Mouse (Mus musculus): Measurements from ENCODE around the gene Otulinl.

- no peak for TF ChIP-seq CTCF (IDR thresholded peaks at IDR 0.05; ENCODE audit: low read depth, low read length)
- TF ChIP-seq GATA2 (IDR thresholded peaks at IDR 0.05; ENCODE audit: borderline replicate concordance, low read depth, low read length): no peak
- TF ChIP-seq GATA1 (IDR thresholded peaks at IDR 0.05; ENCODE audit: borderline replicate concordance, low read length): no peak
Observed at GRCm38 (mm10) chr15:27669931-27670411, 11.4 kb downstream of the Otulinl start.
